Mouse (Mus musculus): ENCODE measurements around the gene N4bp2l1. TPM values are rescaled to one million over a fixed set of nuclear protein-coding genes. Genes with fewer than 3 reads are reported as not detected.

The N4bp2l1 gene
- 16.7 and 18.3 TPM in 2 replicates for polyA plus RNA-seq (2021; fragmentation: Nextera tagmentation)
- long read RNA-seq, experiment 1, transcript N4bp2l1-201 (5 exons, 1,905 nt): major isoform, 69 of 127 reads
- long read RNA-seq, experiment 1, transcript N4bp2l1-206 (6 exons, 949 nt): minor isoform, 10 of 127 reads
- long read RNA-seq, experiment 1, partial matches to known transcripts: 7 of 127 reads
- long read RNA-seq, experiment 1, other reads (novel, unspliced or antisense): 32 of 127 reads
- long read RNA-seq, experiment 2, partial matches to known transcripts: 2 of 22 reads
- long read RNA-seq, experiment 2, other reads (novel, unspliced or antisense): 12 of 22 reads

GRCm38 (mm10) chr5:150597088-150597487 is at the start of gene N4bp2l1:
N4bp2l1 (minus strand) TSS chr5:150597188.

GRCm38 (mm10) chr5:150521937-150522866 is 74.8 kb downstream of the N4bp2l1 start, which contains the start of gene Brca2:
Brca2 (plus strand) TSS chr5:150522630.

Other genes starting within 250 kb of the N4bp2l1 start
- gene Zar1l, start 79.0 kb downstream of the N4bp2l1 start, polyA plus RNA-seq (2021; fragmentation: Nextera tagmentation): 2.1 and 3.1 TPM in 2 replicates
- gene Brca2, start 74.6 kb downstream of the N4bp2l1 start, polyA plus RNA-seq (2021; fragmentation: Nextera tagmentation): 2.4 TPM in 2 replicates
- 12.2 and 12.7 TPM in 2 replicates for gene N4bp2l2, start 69.0 kb upstream of the N4bp2l1 start, polyA plus RNA-seq (2021; fragmentation: Nextera tagmentation)
- gene Pds5b, start 76.6 kb upstream of the N4bp2l1 start, polyA plus RNA-seq (2021; fragmentation: Nextera tagmentation): 7.9 and 9.3 TPM in 2 replicates